Mouse (Mus musculus) heart, postnatal 25 days (tissue): ENCODE measurements around the gene Dnal1. TPM values are rescaled to one million over a fixed set of nuclear protein-coding genes. Genes with fewer than 3 reads are reported as not detected.
A peak's percentile ranks its signal among the peaks of the same experiment; 100 is the strongest.

Experiments used
- DNase-seq: peaks from one replicate; pipeline ENCODE4 v3.0.0; 2022; ENCODE audit warnings: low spot score
- intact Hi-C: fragments of 180-260 bp; cut with DNase I; formaldehyde crosslinking; loops from one replicate; pipeline ENCODE4 v1.15.1; 2025
- total RNA-seq, 2 experiments: library from RNA; stranded (reverse); gene quantifications; 2 replicates each; pipeline ENCODE4 v1.2.3; 2021

Gene Dnal1
- total RNA-seq, 2 experiments from 2014 or later: 8.2 to 10.1 TPM

- no peak for DNase-seq
- intact Hi-C loops: no loop called here
These were observed 5.4 kb downstream of the Dnal1 start for GRCm38 (mm10) chr12:84119584-84119983.

- intact Hi-C loops: no loop called here
- no peak for DNase-seq
These were observed 11.7 kb downstream of the Dnal1 start for GRCm38 (mm10) chr12:84125892-84126291.

- intact Hi-C loops: no loop called here
- DNase-seq: no peak
These were observed 12.7 kb downstream of the Dnal1 start for GRCm38 (mm10) chr12:84126899-84127298.

GRCm38 (mm10) chr12:84128576-84128975 lies 14.4 kb downstream of the Dnal1 start:
- intact Hi-C loops: no loop called here
- DNase-seq: no peak

- intact Hi-C loops: no loop called here
- DNase-seq: no peak
These were observed 15.8 kb downstream of the Dnal1 start for GRCm38 (mm10) chr12:84129931-84130330.

- DNase-seq: no peak
- intact Hi-C loops: no loop called here
These were observed 18.1 kb downstream of the Dnal1 start for GRCm38 (mm10) chr12:84132265-84132664.

GRCm38 (mm10) chr12:84137131-84137530 lies 23.0 kb downstream of the Dnal1 start:
- intact Hi-C loops: no loop called here
- no peak for DNase-seq

GRCm38 (mm10) chr12:84140135-84140534 lies 26.0 kb downstream of the Dnal1 start:
- no peak for DNase-seq
- intact Hi-C loops: no loop called here

GRCm38 (mm10) chr12:84141271-84141670 lies 27.1 kb downstream of the Dnal1 start:
- DNase-seq: no peak
- intact Hi-C loops: no loop called here

- DNase-seq: no peak
- intact Hi-C loops: no loop called here
These were observed 28.3 kb downstream of the Dnal1 start for GRCm38 (mm10) chr12:84142281-84143050.

GRCm38 (mm10) chr12:84147954-84148621 lies 33.9 kb downstream of the Dnal1 start, which contains the start of gene Pnma1:
TSS of gene Pnma1 (minus strand) at chr12:84148489.
- peak; percentile 61 for DNase-seq
- intact Hi-C loops: loop anchor here (5.0 kb wide), 1 partner anchor 99 kb away; no protein-coding TSS in a partner anchor

- intact Hi-C loops: loop anchor here (5.0 kb wide), 1 partner anchor 99 kb away; no protein-coding TSS in a partner anchor
- DNase-seq: no peak
These were observed 34.5 kb downstream of the Dnal1 start for GRCm38 (mm10) chr12:84148622-84149012.

- intact Hi-C loops: loop anchor here (5.0 kb wide), 1 partner anchor 97 kb away; no protein-coding TSS in a partner anchor
- DNase-seq: no peak
These were observed 35.8 kb downstream of the Dnal1 start for GRCm38 (mm10) chr12:84149971-84150370.

GRCm38 (mm10) chr12:84150976-84151375 lies 36.8 kb downstream of the Dnal1 start:
- intact Hi-C loops: no loop called here
- no peak for DNase-seq

GRCm38 (mm10) chr12:84151911-84152310 lies 37.7 kb downstream of the Dnal1 start:
- no peak for DNase-seq
- intact Hi-C loops: no loop called here

GRCm38 (mm10) chr12:84152352-84153190 lies 38.4 kb downstream of the Dnal1 start:
- DNase-seq: no peak
- intact Hi-C loops: no loop called here

GRCm38 (mm10) chr12:84153414-84153813 lies 39.2 kb downstream of the Dnal1 start:
- intact Hi-C loops: no loop called here
- no peak for DNase-seq

GRCm38 (mm10) chr12:84154786-84155522 lies 40.8 kb downstream of the Dnal1 start:
- intact Hi-C loops: no loop called here
- DNase-seq: no peak

- intact Hi-C loops: no loop called here
- no peak for DNase-seq
These were observed 41.3 kb downstream of the Dnal1 start for GRCm38 (mm10) chr12:84155523-84155871.

GRCm38 (mm10) chr12:84156210-84156609 lies 42.0 kb downstream of the Dnal1 start:
- no peak for DNase-seq
- intact Hi-C loops: no loop called here
